Mouse (Mus musculus): ENCODE measurements around the gene Scgb1b3. TPM values are rescaled to one million over a fixed set of nuclear protein-coding genes. Genes with fewer than 3 reads are reported as not detected.

Gene Scgb1b3
- total and polyA plus RNA-seq, 3 experiments: not detected

Other genes with a start within 250 kb of the Scgb1b3 start
- 0.17 and 0.30 TPM in 2 replicates for gene Scn1b, start 248.6 kb upstream of the Scgb1b3 start, total RNA-seq (2012; rRNA removed)
- not detected in 2 replicates for gene Scn1b, start 248.6 kb upstream of the Scgb1b3 start, total RNA-seq (2014; rRNA removed)
- not detected in 2 replicates for gene Scn1b, start 248.6 kb upstream of the Scgb1b3 start, polyA plus RNA-seq (2012; ENCODE audit: insufficient read length, low read depth)
- gene Gramd1a, start 219.7 kb upstream of the Scgb1b3 start, total RNA-seq (2012; rRNA removed): 66.6 and 86.0 TPM in 2 replicates
- gene Gramd1a, start 219.7 kb upstream of the Scgb1b3 start, total RNA-seq (2014; rRNA removed): 45.7 and 49.5 TPM in 2 replicates
- gene Gramd1a, start 219.7 kb upstream of the Scgb1b3 start, polyA plus RNA-seq (2012; ENCODE audit: insufficient read length, low read depth): 70.0 and 90.7 TPM in 2 replicates
- not detected in 2 replicates for gene Scgb2b2, start 85.1 kb upstream of the Scgb1b3 start, total RNA-seq (2012; rRNA removed)
- gene Scgb2b2, start 85.1 kb upstream of the Scgb1b3 start, total RNA-seq (2014; rRNA removed): not detected in 2 replicates
- gene Scgb2b2, start 85.1 kb upstream of the Scgb1b3 start, polyA plus RNA-seq (2012; ENCODE audit: insufficient read length, low read depth): not detected in 2 replicates
- not detected in 2 replicates for gene Scgb1b2, start 83.8 kb upstream of the Scgb1b3 start, total RNA-seq (2012; rRNA removed)
- not detected in 2 replicates for gene Scgb1b2, start 83.8 kb upstream of the Scgb1b3 start, total RNA-seq (2014; rRNA removed)
- gene Scgb1b2, start 83.8 kb upstream of the Scgb1b3 start, polyA plus RNA-seq (2012; ENCODE audit: insufficient read length, low read depth): not detected in 2 replicates
- gene Scgb2b3, start 13.5 kb upstream of the Scgb1b3 start, total RNA-seq (2012; rRNA removed): not detected in 2 replicates
- gene Scgb2b3, start 13.5 kb upstream of the Scgb1b3 start, total RNA-seq (2014; rRNA removed): not detected in 2 replicates
- not detected in 2 replicates for gene Scgb2b3, start 13.5 kb upstream of the Scgb1b3 start, polyA plus RNA-seq (2012; ENCODE audit: insufficient read length, low read depth)